Mouse (Mus musculus) lung, adult 2 months (tissue): Measurements from ENCODE around the gene Hdac9. TPM values are rescaled to one million over a fixed set of nuclear protein-coding genes. Genes with fewer than 3 reads are reported as not detected.

ENCODE experiments used
- DNase-seq: peaks from one replicate; pipeline ENCODE4 v3.0.0; 2022
- H3K4me1 ChIP-seq: fragments of 200-500 bp; 2 replicates; pipeline ENCODE4 v1.6.1; 2011; ENCODE audit warnings: low read length; ENCODE audit not compliant: control insufficient read depth, insufficient read depth
- H3K4me3 ChIP-seq: fragments of 200-500 bp; replicated peaks from 2 replicates; pipeline ENCODE3; 2011; ENCODE audit warnings: low read depth, mild to moderate bottlenecking, control low read depth, low read length; ENCODE audit errors: extremely low read depth
- CTCF ChIP-seq: fragments of 200-500 bp; IDR thresholded peaks from 2 replicates; pipeline ENCODE4 v1.5.1; 2011; ENCODE audit warnings: mild to moderate bottlenecking, low read length, control low read depth; ENCODE audit not compliant: insufficient read depth
- POLR2A ChIP-seq: fragments of 200-500 bp; IDR thresholded peaks from 2 replicates; pipeline ENCODE4 v1.6.1; 2011; ENCODE audit warnings: low read depth, mild to moderate bottlenecking, control low read depth, low read length, borderline replicate concordance; ENCODE audit errors: extremely low read depth
- WGBS: fragments of 180-500 bp; shearing (Covaris S2); methylation state at CpG from one replicate; pipeline ENCODE4 v1.1.7; 2018; 5-methylcytosine and 5-hydroxymethylcytosine counted together
- polyA plus RNA-seq: library from polyadenylated mRNA; depleted of rRNA; stranded (reverse); fragments of >200 nt; gene quantifications from 2 replicates; pipeline ENCODE4 v1.2.3, GENCODE M21; 2012

Hdac9 gene
- polyA plus RNA-seq, 1 experiment: 4.8 TPM

DNA sequence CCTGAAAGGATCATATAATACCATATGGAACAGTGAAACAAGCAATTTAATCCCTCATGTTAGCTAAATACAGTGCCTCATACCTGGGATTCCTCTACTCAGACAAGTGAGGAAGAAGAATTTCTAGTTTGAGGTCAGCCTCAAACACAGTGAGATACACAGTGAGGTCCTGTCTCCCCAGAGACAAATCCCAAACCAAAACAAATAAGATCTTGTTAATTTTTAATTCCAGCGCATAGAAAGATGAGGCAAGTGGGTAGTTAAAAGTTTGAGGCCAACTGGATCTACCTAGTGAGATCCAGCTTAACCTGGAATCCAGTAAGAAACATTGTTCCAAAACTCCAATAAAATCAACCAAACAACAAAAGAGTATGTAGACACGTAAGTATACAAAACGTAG is 678.1 kb downstream of the Hdac9 start:
- no peaks in the 10 kb centered on the region for H3K4me1 ChIP-seq
- no peak overlapping the region for H3K4me3 ChIP-seq
- TF ChIP-seq POLR2A (no peak), CTCF (no peak)
- no peak for DNase-seq
- 89% methylated on average over 3 of the region's 3 CpGs for WGBS

DNA sequence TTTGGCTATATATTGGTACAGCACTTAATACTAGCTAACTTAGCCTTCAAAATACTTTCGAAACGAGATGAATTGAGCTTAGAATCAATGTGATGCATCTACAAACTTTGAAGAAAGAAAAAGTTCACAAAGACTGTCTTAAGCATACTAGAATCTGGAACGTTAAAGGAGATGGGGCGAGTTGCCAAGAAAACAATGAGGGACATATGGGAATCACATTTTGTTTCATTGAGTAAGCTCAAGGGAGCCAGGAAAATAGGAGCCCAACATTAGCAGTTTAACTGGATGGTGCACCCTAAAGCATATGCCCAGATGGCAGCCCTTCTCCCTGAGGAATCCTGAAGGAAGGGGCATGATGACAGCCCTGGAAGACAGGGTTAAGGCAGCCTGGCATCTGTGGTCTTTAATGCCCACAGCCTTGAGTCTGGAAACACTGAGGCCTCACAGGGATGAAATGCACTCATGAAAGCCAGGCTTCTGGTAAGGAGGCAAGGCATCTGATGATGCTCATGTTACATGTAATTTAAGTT is 685.2 kb downstream of the Hdac9 start:
- WGBS: 77% methylated on average over 4 of the region's 4 CpGs
- no peak for DNase-seq
- no peaks in the 10 kb centered on the region for H3K4me1 ChIP-seq
- TF ChIP-seq POLR2A (no peak), CTCF (no peak)
- H3K4me3 ChIP-seq: no peak overlapping the region

DNA sequence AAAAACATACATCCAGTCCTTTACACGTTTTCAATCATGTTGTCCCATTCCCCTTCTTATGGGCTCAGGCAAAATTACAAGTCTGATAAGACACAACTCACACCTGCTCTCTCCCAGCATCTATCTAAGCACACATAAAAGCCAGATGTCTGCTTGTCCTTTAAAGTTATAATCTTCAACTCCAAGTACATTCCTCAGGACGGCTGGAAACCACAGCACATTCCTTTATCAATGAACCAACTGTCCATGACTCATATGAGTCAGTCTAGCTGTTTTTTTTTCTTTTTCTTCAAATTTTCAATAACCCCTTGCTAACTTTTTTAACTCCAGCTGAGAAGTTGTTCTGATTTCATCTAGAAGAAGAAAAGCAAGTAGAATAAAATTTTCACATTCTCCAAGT is 692.4 kb downstream of the Hdac9 start:
- no peak for DNase-seq
- no peak overlapping the region for H3K4me3 ChIP-seq
- TF ChIP-seq POLR2A (no peak), CTCF (no peak)
- H3K4me1 ChIP-seq: no peaks in the 10 kb centered on the region; the same call in 1 of the 2 replicates
- 33% methylated on average over 2 of the region's 2 CpGs for WGBS

DNA sequence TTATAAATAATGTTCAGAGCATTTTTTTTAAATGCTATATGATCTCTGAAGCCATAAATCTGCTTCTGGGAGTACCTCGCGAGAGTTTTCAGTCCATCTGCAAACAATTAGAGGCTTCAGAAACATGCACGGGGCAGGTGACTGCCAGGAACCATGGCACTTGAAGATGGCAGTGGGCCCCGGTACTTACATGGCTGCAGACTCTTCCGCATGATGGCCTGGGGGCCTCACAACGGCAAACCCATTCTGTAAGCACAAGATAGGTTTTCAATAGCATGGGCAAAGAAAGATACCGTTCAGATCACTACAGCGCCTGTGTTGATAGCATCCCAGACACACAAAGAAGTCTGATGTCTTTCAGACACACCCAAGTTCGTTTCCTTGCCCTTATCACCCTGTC is 695.9 kb downstream of the Hdac9 start:
- no peak overlapping the region for H3K4me3 ChIP-seq
- TF ChIP-seq CTCF (no peak), POLR2A (no peak)
- WGBS: 76% methylated on average over 9 of the region's 9 CpGs
- no peaks in the 10 kb centered on the region; the same call in 1 of the 2 replicates for H3K4me1 ChIP-seq
- DNase-seq: no peak

DNA sequence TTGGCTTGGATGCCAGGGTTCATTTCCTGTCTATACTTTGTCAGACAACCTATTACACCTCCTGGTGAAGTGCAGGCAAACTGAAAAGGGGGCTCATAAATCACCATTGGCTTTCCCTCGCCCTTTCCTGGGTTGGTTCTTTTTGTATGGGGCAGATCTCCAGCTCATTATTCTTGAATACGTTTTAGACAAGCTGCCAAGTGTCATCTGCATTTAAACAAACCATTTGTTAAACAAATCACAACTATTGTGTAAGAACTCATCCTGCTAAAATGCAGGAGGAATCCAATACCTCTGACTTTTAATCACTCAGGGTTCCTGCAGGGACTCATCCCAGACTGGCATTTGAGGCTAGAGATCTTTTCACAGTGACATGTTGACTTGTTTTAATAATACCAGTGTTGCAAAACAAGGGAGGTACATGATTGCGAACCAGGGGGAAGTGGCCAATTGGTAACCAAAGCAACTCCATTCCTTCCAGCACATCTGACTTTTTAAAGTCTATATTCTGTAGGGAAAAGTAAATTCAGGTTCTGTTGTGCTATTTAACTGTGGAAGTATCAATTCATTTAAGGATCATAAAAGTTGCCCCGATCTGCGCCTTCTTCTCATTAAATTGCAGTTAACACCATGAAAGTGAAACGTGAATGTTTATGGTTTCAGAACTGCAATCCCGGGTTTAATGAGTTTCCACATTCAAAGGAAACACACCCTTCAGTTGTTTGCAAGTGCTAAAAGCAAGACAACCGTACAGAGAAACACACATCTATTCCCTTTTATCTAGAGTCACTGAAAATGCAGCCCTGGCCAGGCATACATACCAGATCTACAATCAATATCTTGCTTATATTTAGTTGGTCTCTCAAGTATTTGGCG is 696.6 kb downstream of the Hdac9 start:
- TF ChIP-seq CTCF: no peak
- TF ChIP-seq POLR2A: no peak
- DNase-seq: no peak
- Histone ChIP-seq H3K4me1 (no peaks in the 10 kb centered on the region; the same call in 1 of the 2 replicates), H3K4me3 (no peak overlapping the region)
- WGBS: 54% methylated on average over 9 of the region's 9 CpGs

DNA sequence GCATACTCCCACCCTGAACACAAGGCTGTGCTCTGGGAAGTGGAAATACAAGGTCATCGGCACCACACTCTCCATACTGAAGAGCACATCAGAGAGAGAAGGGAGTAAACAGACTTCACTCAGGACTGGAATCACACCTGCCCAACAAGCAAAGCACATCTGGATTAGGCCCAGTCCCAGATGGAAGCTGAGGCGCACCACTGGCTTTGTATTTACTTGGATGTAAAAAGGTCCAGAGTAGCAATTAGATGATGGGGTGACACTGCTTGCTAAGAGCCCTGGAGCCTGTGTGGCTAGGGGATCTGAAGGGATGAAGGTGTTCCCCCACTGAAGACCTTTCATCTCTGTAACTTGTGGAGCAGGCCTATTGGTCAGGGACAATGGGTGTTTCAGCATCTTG is 698.3 kb downstream of the Hdac9 start:
- TF ChIP-seq CTCF: no peak
- TF ChIP-seq POLR2A: no peak
- WGBS: 91% methylated on average over 2 of the region's 2 CpGs
- Histone ChIP-seq H3K4me3 (no peak overlapping the region), H3K4me1 (no peaks in the 10 kb centered on the region; the same call in 1 of the 2 replicates)
- no peak for DNase-seq

DNA sequence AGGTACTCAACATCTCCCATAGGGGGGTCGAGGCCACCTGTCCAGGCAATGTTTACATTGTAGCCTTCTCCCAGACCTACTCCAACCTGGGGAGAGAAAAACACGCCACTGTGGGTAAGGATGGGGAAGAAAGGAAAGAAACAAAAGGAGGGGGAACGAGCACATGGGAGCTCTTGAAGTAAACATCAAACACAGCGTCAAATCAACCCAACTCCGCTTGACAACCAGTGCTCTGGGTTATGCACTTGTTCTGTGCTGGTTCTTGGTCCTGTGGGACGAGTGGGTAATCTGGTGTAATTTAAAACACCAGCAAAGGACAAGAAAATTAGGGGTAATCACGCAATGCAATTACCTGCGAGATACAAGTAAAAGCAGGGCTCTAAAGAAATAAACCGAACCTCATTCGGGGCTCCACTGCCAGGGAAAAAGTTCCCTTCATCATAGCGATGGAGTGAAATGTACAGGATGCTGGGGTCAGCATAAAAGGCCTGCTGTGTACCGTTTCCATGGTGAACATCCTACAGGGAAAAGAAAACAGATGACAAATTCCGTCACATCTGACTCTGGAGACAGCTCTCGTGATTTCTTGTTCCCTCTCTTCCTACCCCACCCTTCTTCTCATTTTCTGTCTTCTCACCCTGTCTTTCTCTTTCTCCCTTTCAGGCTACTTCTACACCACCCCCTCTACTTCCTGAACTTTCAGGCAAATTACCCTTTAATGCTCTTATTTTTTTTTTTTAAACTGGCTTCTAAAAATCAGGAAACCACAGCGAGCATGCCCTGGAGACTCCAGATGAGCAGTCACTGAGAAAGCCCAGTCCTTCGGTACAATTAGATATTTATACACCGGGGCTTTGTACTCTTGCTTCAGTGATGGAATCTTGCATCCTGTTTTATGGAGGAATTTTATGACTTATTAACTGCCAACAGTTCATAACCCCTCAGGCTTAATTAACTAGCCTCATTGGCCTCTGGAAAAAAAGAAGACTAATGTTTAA is 701.6 kb downstream of the Hdac9 start:
- no peaks in the 10 kb centered on the region; the same call in 1 of the 2 replicates for H3K4me1 ChIP-seq
- 64% methylated on average over 17 of the region's 17 CpGs for WGBS
- no peak for TF ChIP-seq CTCF
- no peak for TF ChIP-seq POLR2A
- H3K4me3 ChIP-seq: no peak overlapping the region
- DNase-seq: no peak

DNA sequence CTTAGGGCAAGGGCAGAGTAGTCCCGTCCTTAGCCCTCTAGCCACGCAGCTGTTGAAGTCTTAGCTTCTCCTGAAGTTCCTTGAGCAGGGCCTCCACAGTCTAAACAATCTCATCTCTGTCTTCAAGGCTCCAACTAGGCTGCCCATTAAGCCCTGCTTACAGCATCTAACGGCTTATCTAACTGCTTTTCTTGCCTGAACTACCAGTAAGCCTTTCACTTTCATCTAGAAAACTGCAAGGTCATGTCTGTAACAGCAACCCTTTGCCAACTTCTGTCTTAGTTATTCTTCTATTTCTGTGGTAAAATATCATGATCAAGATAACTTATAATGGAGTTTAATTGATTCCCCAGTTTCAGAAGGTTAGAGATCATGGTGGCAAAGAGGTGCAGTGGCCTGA is 704.7 kb downstream of the Hdac9 start:
- Histone ChIP-seq H3K4me1 (no peaks in the 10 kb centered on the region), H3K4me3 (no peak overlapping the region)
- no peak for DNase-seq
- 65% methylated on average over 3 of the region's 3 CpGs for WGBS
- TF ChIP-seq CTCF (no peak), POLR2A (no peak)

DNA sequence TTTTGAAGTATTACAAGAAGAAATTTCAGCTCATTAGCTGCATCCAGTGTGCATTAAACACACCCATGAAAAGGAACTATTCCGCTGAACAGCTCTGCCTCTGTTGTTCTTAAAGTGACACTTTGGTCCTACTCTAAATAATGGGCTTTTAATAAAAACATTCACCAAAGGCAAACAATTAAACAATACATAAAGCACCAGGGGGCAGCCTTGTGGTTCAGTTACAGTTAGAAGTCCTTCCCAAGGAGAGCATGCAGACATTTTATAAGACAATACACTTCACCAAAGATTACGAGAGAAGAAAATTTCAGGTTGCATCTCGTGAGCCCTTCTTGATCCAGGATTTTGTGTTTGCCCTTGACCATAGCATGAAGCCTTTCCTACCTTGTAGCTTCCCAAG is 715.4 kb downstream of the Hdac9 start:
- 76% methylated on average over 3 of the region's 3 CpGs for WGBS
- Histone ChIP-seq H3K4me3 (no peak overlapping the region), H3K4me1 (no peaks in the 10 kb centered on the region)
- TF ChIP-seq CTCF: no peak
- no peak for TF ChIP-seq POLR2A
- no peak for DNase-seq
